Mouse (Mus musculus) olfactory bulb, adult 2 months (tissue): Measurements from ENCODE around the gene Ciapin1.

Source experiments
- CTCF ChIP-seq: fragments of 200-500 bp; IDR thresholded peaks from 2 replicates; pipeline ENCODE4 v1.5.1; 2012; ENCODE audit warnings: low read depth, mild to moderate bottlenecking, low read length, moderate library complexity; ENCODE audit not compliant: insufficient read depth
- POLR2A ChIP-seq: fragments of 200-500 bp; IDR thresholded peaks from 2 replicates; pipeline ENCODE4 v1.6.1; 2012; ENCODE audit warnings: mild to moderate bottlenecking, low read depth, low read length, moderate library complexity; ENCODE audit not compliant: insufficient read depth

DNA sequence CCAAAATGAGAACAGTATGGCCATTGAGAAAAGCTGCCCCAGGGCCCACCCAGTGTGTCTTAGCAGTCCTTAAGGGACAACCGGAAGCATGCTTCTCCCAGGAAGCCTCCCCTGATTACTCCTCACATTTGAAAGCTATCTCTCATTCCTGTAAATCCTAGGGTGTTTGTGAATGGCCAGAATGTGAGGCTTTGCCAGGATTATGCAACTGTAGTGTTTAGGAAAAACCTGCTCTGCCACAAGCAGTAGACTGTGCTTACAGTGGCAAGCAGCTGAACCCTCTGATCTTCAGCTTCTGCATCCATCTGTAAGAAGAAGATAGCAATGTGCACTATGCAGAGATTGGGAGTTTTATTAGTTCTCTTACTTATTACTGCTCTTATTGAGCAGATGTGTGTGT lies 63.6 kb downstream of the Ciapin1 start:
- no peak for TF ChIP-seq CTCF
- no peak for TF ChIP-seq POLR2A
